Comparison of ENCODE assay signal across 8 mouse cellular contexts in genomic region chr10:78009945-78010293, GRCm38 (mm10). TPM values are rescaled to one million over a fixed set of nuclear protein-coding genes. Genes with fewer than 3 reads are reported as not detected.
A peak's percentile ranks its signal among the peaks of the same experiment; 100 is the strongest.
DNase-seq lines count a peak whose midpoint lies in the region; ATAC-seq and TF ChIP-seq lines count a peak whose summit lies in the region.

Gene Pfkl, minus strand, starts transcription at chr10:78010083.

- peak within 1 kb of the TSS; percentile 78 for H3K9ac ChIP-seq in hindbrain, embryonic 16.5 days (ENCODE audit: low read depth, low read length)

- peak within 1 kb of the TSS; percentile 89 for H3K4me3 ChIP-seq in cerebellum, adult 2 months (replicated peaks; ENCODE audit: insufficient read depth, low read depth, low read length)
- peak within 1 kb of the TSS; percentile 95 for H3K4me3 ChIP-seq in E14TG2a.4 (replicated peaks; ENCODE audit: low read length)
- H3K4me3 ChIP-seq in hindbrain, embryonic 16.5 days (ENCODE audit: low read length): peak within 1 kb of the TSS; percentile 54
- peak within 1 kb of the TSS; percentile 64 for H3K4me3 ChIP-seq in macrophage (ENCODE audit: inconsistent target)

- peaks cover 40% of the 10 kb centered on the region for H3K36me3 ChIP-seq in E14TG2a.4 (ENCODE audit: insufficient read depth, low read length)
- 0 out of 2 replicates have a peak, but pooled peaks cover 2% of the 10 kb centered on the region for H3K36me3 ChIP-seq in hindbrain, embryonic 16.5 days (ENCODE audit: control insufficient read depth, insufficient read depth, low read length)
- no peaks in the 10 kb centered on the region for H3K36me3 ChIP-seq in macrophage (ENCODE audit: inconsistent target)

- peaks cover 25% of the 10 kb centered on the region for H3K9me3 ChIP-seq in E14TG2a.4 (ENCODE audit: low read length)
- H3K9me3 ChIP-seq in hindbrain, embryonic 16.5 days (ENCODE audit: control insufficient read depth, low read length): no peaks in the 10 kb centered on the region

- no peak for TF ChIP-seq CTCF in cerebellum, adult 2 months (IDR thresholded peaks at IDR 0.05; ENCODE audit: borderline replicate concordance, insufficient read depth, low read depth, low read length)
- TF ChIP-seq CTCF in E14TG2a.4 (conservative IDR thresholded peaks at IDR 0.05; ENCODE audit: low read length): no peak

- under 1% methylated on average over 9 of the region's 9 CpGs for WGBS in cerebellum, adult 2 months
- under 1% methylated on average over 9 of the region's 9 CpGs for WGBS in hindbrain, embryonic 16.5 days
- WGBS in macrophage (ENCODE audit: missing documents): 0% methylated on average over 9 of the region's 9 CpGs

- ATAC-seq in hindbrain, embryonic 16.5 days: no peak

- no peak for TF ChIP-seq POLR2A in cerebellum, adult 2 months (IDR thresholded peaks at IDR 0.05; ENCODE audit: borderline replicate concordance, insufficient read depth, low read length)

- peak within 1 kb of the TSS; percentile 93 for H3K4me2 ChIP-seq in hindbrain, embryonic 16.5 days (ENCODE audit: low read length)

- DNase-seq in cerebellum, adult 2 months: no peak
- DNase-seq in cerebellum, postnatal 4 days (ENCODE audit: low spot score in 2 of 2): no peak
- peak; percentile 77 for DNase-seq in fat pad, adult 2 months (ENCODE audit: extremely low read depth, low read depth, low spot score)
- DNase-seq in yolk sac, embryonic 10.5 days (ENCODE audit: low spot score): no peak
- no peak for DNase-seq in frontal cortex, postnatal 14 days (ENCODE audit: low spot score in 2 of 2)

- peak within 1 kb of the TSS; percentile 94 for H3K27ac ChIP-seq in cerebellum, adult 2 months (ENCODE audit: insufficient read depth, low read length)
- peak within 1 kb of the TSS; percentile 89 for H3K27ac ChIP-seq in hindbrain, embryonic 16.5 days (ENCODE audit: low read depth, low read length)
- H3K27ac ChIP-seq in macrophage: peak within 1 kb of the TSS; percentile 90

- no peaks in the 10 kb centered on the region for H3K27me3 ChIP-seq in cerebellum, adult 2 months (ENCODE audit: control insufficient read depth, insufficient read depth, low read length)
- H3K27me3 ChIP-seq in E14TG2a.4 (ENCODE audit: insufficient read depth, low read length): no peaks in the 10 kb centered on the region
- H3K27me3 ChIP-seq in hindbrain, embryonic 16.5 days (replicated peaks; ENCODE audit: control insufficient read depth, insufficient read depth, low read length): no peaks in the 10 kb centered on the region

- H3K4me1 ChIP-seq in cerebellum, adult 2 months (ENCODE audit: control insufficient read depth, insufficient read depth, low read length): peaks cover 8% of the 10 kb centered on the region
- peaks cover 58% of the 10 kb centered on the region for H3K4me1 ChIP-seq in E14TG2a.4 (replicated peaks; ENCODE audit: low read depth, low read length)
- peaks cover 35% of the 10 kb centered on the region for H3K4me1 ChIP-seq in hindbrain, embryonic 16.5 days (ENCODE audit: control insufficient read depth, insufficient read depth, low read depth, low read length)

- peaks cover 42% of the 10 kb centered on the region for H3K79me2 ChIP-seq in macrophage (ENCODE audit: inconsistent target)

RNA-seq across cellular contexts. Expression of gene Pfkl, which starts in this region (rescaled TPM):
- 98.6 and 108 TPM in 2 replicates for polyA plus RNA-seq in cerebellum, adult 2 months (2012; rRNA removed)
- polyA plus RNA-seq in hindbrain, embryonic 16.5 days (2015; fragmentation: Nextera tagmentation; extraction: Ambion mirVana): 140 and 145 TPM in 2 replicates
- total RNA-seq in macrophage (2018; cell fraction: chromatin; rRNA removed): 10 to 100 TPM; 14.9 to 75.9 (median 37.3) TPM
- total RNA-seq in macrophage (2018; cell fraction: cytosol; rRNA removed): 10 to 100 TPM in 25 of 26 experiments, 1 to 10 TPM in 1; 9.2 to 24.1 (median 16.9) TPM
- 10 to 100 TPM in 25 of 26 experiments, 1 to 10 TPM in 1; 9.2 to 39.2 (median 20.7) TPM for total RNA-seq in macrophage (2018; cell fraction: nucleus; rRNA removed)
- polyA plus RNA-seq in macrophage (2018): 12.8 to 25.9 TPM (median 18.5 TPM) in 3 replicates
